Mouse (Mus musculus) bone marrow, adult 2 months (tissue): ENCODE measurements around the gene Aldh3b3.
A peak's percentile ranks its signal among the peaks of the same experiment; 100 is the strongest.

Experiments used
- CTCF ChIP-seq: fragments of 200-500 bp; IDR thresholded peaks from 2 replicates; pipeline ENCODE4 v1.5.1; 2011; ENCODE audit warnings: low read length, control low read depth; ENCODE audit not compliant: control insufficient read depth, insufficient read depth
- POLR2A ChIP-seq: fragments of 200-500 bp; IDR thresholded peaks from 2 replicates; pipeline ENCODE4 v1.6.1; 2011; ENCODE audit warnings: low read depth, mild to moderate bottlenecking, control low read depth, low read length, borderline replicate concordance; ENCODE audit not compliant: control insufficient read depth

- peak; percentile 81 for TF ChIP-seq CTCF
- no peak for TF ChIP-seq POLR2A
Measured at GRCm38 (mm10) chr19:3946715-3947114, 11.7 kb upstream of the Aldh3b3 start.
